Mouse (Mus musculus): ENCODE measurements around the gene Mast3.

- no peak for TF ChIP-seq GATA1 (IDR thresholded peaks at IDR 0.05; ENCODE audit: low read length)
- TF ChIP-seq TAL1 (IDR thresholded peaks at IDR 0.05; ENCODE audit: low read length) = no peak
These were observed 16.6 kb upstream of the Mast3 start for GRCm38 (mm10) chr8:70821399-70821962.

Data from erythroblast, embryonic 14.5 days (primary cell).